Mouse (Mus musculus) ES-E14 (cell line): ENCODE measurements around the gene Mgat1.

Experiments
- CHD2 ChIP-seq: IDR thresholded peaks from 2 replicates; pipeline ENCODE4 v1.6.1; 2014; ENCODE audit warnings: mild to moderate bottlenecking, low read depth, low read length, inconsistent platforms
- ZNF384 ChIP-seq: IDR thresholded peaks from 2 replicates; pipeline ENCODE4 v1.6.1; 2012; ENCODE audit warnings: low read depth, low read length, inconsistent platforms

- TF ChIP-seq CHD2 (no peak), ZNF384 (no peak)
Measured at GRCm38 (mm10) chr11:49261313-49261855, 17.4 kb downstream of the Mgat1 start.
